Mouse (Mus musculus): ENCODE data around the gene Ucp2. TPM values are rescaled to one million over a fixed set of nuclear protein-coding genes. Genes with fewer than 3 reads are reported as not detected.

The Ucp2 gene
- polyA plus RNA-seq, 1 experiment from 2014 or later = 195 TPM

- Histone ChIP-seq H3K9ac (ENCODE audit: low read length) (no peak overlapping the region), H3K4me2 (ENCODE audit: low read depth, low read length) (no peak overlapping the region), H3K27me3 (ENCODE audit: control insufficient read depth, insufficient read depth, low read length) (no peaks in the 10 kb centered on the region), H3K4me1 (ENCODE audit: control insufficient read depth, insufficient read depth, low read length) (no peaks in the 10 kb centered on the region), H3K36me3 (ENCODE audit: control insufficient read depth, insufficient read depth) (no peaks in the 10 kb centered on the region), H3K9me3 (replicated peaks; ENCODE audit: control insufficient read depth, low read length) (no peaks in the 10 kb centered on the region), H3K27ac (ENCODE audit: low read length) (no peak overlapping the region), H3K4me3 (ENCODE audit: low read length) (no peak overlapping the region)
- 68% methylated on average over 13 of the region's 13 CpGs for WGBS
- no peak for ATAC-seq (replicated peaks; ENCODE audit: extremely low read depth, insufficient read depth, low FRiP score)
These were observed 11.8 kb downstream of the Ucp2 start for GRCm38 (mm10) chr7:100504740-100505487.

GRCm38 (mm10) chr7:100506494-100506893, 13.4 kb downstream of the Ucp2 start:
- no peaks in the 10 kb centered on the region for H3K4me1 ChIP-seq (ENCODE audit: control insufficient read depth, insufficient read depth, low read length)
- H3K4me2 ChIP-seq (ENCODE audit: low read depth, low read length) = no peak overlapping the region
- no peak overlapping the region for H3K4me3 ChIP-seq (ENCODE audit: low read length)
- ATAC-seq (replicated peaks; ENCODE audit: extremely low read depth, insufficient read depth, low FRiP score) = no peak
- no peaks in the 10 kb centered on the region for H3K9me3 ChIP-seq (replicated peaks; ENCODE audit: control insufficient read depth, low read length)
- 65% methylated on average over 4 of the region's 4 CpGs for WGBS
- H3K27me3 ChIP-seq (ENCODE audit: control insufficient read depth, insufficient read depth, low read length) = no peaks in the 10 kb centered on the region
- H3K36me3 ChIP-seq (ENCODE audit: control insufficient read depth, insufficient read depth) = no peaks in the 10 kb centered on the region
- H3K9ac ChIP-seq (ENCODE audit: low read length) = no peak overlapping the region
- no peak overlapping the region for H3K27ac ChIP-seq (ENCODE audit: low read length)

GRCm38 (mm10) chr7:100508670-100509069, 15.5 kb downstream of the Ucp2 start:
- Histone ChIP-seq H3K4me3 (ENCODE audit: low read length) (no peak overlapping the region), H3K4me2 (ENCODE audit: low read depth, low read length) (no peak overlapping the region), H3K9ac (ENCODE audit: low read length) (no peak overlapping the region), H3K9me3 (replicated peaks; ENCODE audit: control insufficient read depth, low read length) (no peaks in the 10 kb centered on the region), H3K27me3 (ENCODE audit: control insufficient read depth, insufficient read depth, low read length) (no peaks in the 10 kb centered on the region; the same call in 1 of the 2 replicates), H3K4me1 (ENCODE audit: control insufficient read depth, insufficient read depth, low read length) (no peaks in the 10 kb centered on the region), H3K27ac (ENCODE audit: low read length) (no peak overlapping the region), H3K36me3 (ENCODE audit: control insufficient read depth, insufficient read depth) (no peaks in the 10 kb centered on the region)
- no peak for ATAC-seq (replicated peaks; ENCODE audit: extremely low read depth, insufficient read depth, low FRiP score)
- WGBS = 51% methylated on average over 3 of the region's 3 CpGs

- H3K9me3 ChIP-seq (replicated peaks; ENCODE audit: control insufficient read depth, low read length) = no peaks in the 10 kb centered on the region
- no peak overlapping the region for H3K27ac ChIP-seq (ENCODE audit: low read length)
- H3K4me2 ChIP-seq (ENCODE audit: low read depth, low read length) = no peak overlapping the region
- no peak overlapping the region for H3K4me3 ChIP-seq (ENCODE audit: low read length)
- H3K9ac ChIP-seq (ENCODE audit: low read length) = no peak overlapping the region
- WGBS = 65% methylated on average over 8 of the region's 8 CpGs
- H3K27me3 ChIP-seq (ENCODE audit: control insufficient read depth, insufficient read depth, low read length) = no peaks in the 10 kb centered on the region; the same call in 1 of the 2 replicates
- no peak for ATAC-seq (replicated peaks; ENCODE audit: extremely low read depth, insufficient read depth, low FRiP score)
- no peaks in the 10 kb centered on the region for H3K36me3 ChIP-seq (ENCODE audit: control insufficient read depth, insufficient read depth)
- H3K4me1 ChIP-seq (ENCODE audit: control insufficient read depth, insufficient read depth, low read length) = no peaks in the 10 kb centered on the region
These were observed 18.5 kb downstream of the Ucp2 start for GRCm38 (mm10) chr7:100511602-100512001.

- ATAC-seq (replicated peaks; ENCODE audit: extremely low read depth, insufficient read depth, low FRiP score) = no peak
These were observed 21.4 kb downstream of the Ucp2 start, which contains the start of gene Dnajb13 for GRCm38 (mm10) chr7:100514573-100514972. Gene Dnajb13 (minus strand): TSS chr7:100514960.

GRCm38 (mm10) chr7:100520204-100520603, 27.1 kb downstream of the Ucp2 start:
- H3K36me3 ChIP-seq (ENCODE audit: control insufficient read depth, insufficient read depth) = no peaks in the 10 kb centered on the region
- no peak overlapping the region for H3K9ac ChIP-seq (ENCODE audit: low read length)
- H3K27ac ChIP-seq (ENCODE audit: low read length) = no peak overlapping the region
- H3K4me3 ChIP-seq (ENCODE audit: low read length) = no peak overlapping the region
- no peaks in the 10 kb centered on the region for H3K9me3 ChIP-seq (replicated peaks; ENCODE audit: control insufficient read depth, low read length)
- 57% methylated on average over 7 of the region's 7 CpGs for WGBS
- ATAC-seq (replicated peaks; ENCODE audit: extremely low read depth, insufficient read depth, low FRiP score) = no peak
- no peaks in the 10 kb centered on the region for H3K27me3 ChIP-seq (ENCODE audit: control insufficient read depth, insufficient read depth, low read length)
- no peak overlapping the region for H3K4me2 ChIP-seq (ENCODE audit: low read depth, low read length)
- H3K4me1 ChIP-seq (ENCODE audit: control insufficient read depth, insufficient read depth, low read length) = no peaks in the 10 kb centered on the region

More at GRCm38 (mm10) chr7:100514573-100514972, 21.4 kb downstream of the Ucp2 start, which contains the start of gene Dnajb13:
- Histone ChIP-seq H3K9ac (ENCODE audit: low read length) (no peak within 1 kb of the TSS), H3K4me3 (ENCODE audit: low read length) (no peak within 1 kb of the TSS), H3K9me3 (replicated peaks; ENCODE audit: control insufficient read depth, low read length) (no peaks in the 10 kb centered on the region), H3K27me3 (ENCODE audit: control insufficient read depth, insufficient read depth, low read length) (no peaks in the 10 kb centered on the region; the same call in 1 of the 2 replicates), H3K4me1 (ENCODE audit: control insufficient read depth, insufficient read depth, low read length) (no peaks in the 10 kb centered on the region), H3K4me2 (ENCODE audit: low read depth, low read length) (no peak within 1 kb of the TSS), H3K36me3 (ENCODE audit: control insufficient read depth, insufficient read depth) (no peaks in the 10 kb centered on the region), H3K27ac (ENCODE audit: low read length) (no peak within 1 kb of the TSS)
- WGBS = 49% methylated on average over 11 of the region's 11 CpGs

- Histone ChIP-seq H3K4me2 (ENCODE audit: low read depth, low read length) (0 out of 2 replicates have a peak overlapping the region, but pooled peaks have one; percentile 30), H3K4me1 (ENCODE audit: control insufficient read depth, insufficient read depth, low read length) (no peaks in the 10 kb centered on the region), H3K4me3 (ENCODE audit: low read length) (no peak overlapping the region), H3K27ac (ENCODE audit: low read length) (no peak overlapping the region), H3K9me3 (replicated peaks; ENCODE audit: control insufficient read depth, low read length) (no peaks in the 10 kb centered on the region), H3K36me3 (ENCODE audit: control insufficient read depth, insufficient read depth) (no peaks in the 10 kb centered on the region), H3K27me3 (ENCODE audit: control insufficient read depth, insufficient read depth, low read length) (no peaks in the 10 kb centered on the region), H3K9ac (ENCODE audit: low read length) (no peak overlapping the region)
- 18% methylated on average over 10 of the region's 10 CpGs for WGBS
- ATAC-seq (replicated peaks; ENCODE audit: extremely low read depth, insufficient read depth, low FRiP score) = no peak; the same call in 1 of the 2 replicates
These were observed 27.6 kb downstream of the Ucp2 start for GRCm38 (mm10) chr7:100520663-100521285.

GRCm38 (mm10) chr7:100522222-100522621, 29.1 kb downstream of the Ucp2 start:
- Histone ChIP-seq H3K27me3 (ENCODE audit: control insufficient read depth, insufficient read depth, low read length) (no peaks in the 10 kb centered on the region), H3K9me3 (replicated peaks; ENCODE audit: control insufficient read depth, low read length) (no peaks in the 10 kb centered on the region), H3K27ac (ENCODE audit: low read length) (no peak overlapping the region), H3K36me3 (ENCODE audit: control insufficient read depth, insufficient read depth) (no peaks in the 10 kb centered on the region), H3K4me2 (ENCODE audit: low read depth, low read length) (no peak overlapping the region), H3K4me1 (ENCODE audit: control insufficient read depth, insufficient read depth, low read length) (no peaks in the 10 kb centered on the region), H3K9ac (ENCODE audit: low read length) (no peak overlapping the region), H3K4me3 (ENCODE audit: low read length) (no peak overlapping the region)
- 65% methylated on average over 3 of the region's 3 CpGs for WGBS
- no peak for ATAC-seq (replicated peaks; ENCODE audit: extremely low read depth, insufficient read depth, low FRiP score)

GRCm38 (mm10) chr7:100524669-100525068, 31.5 kb downstream of the Ucp2 start:
- no peak overlapping the region for H3K4me3 ChIP-seq (ENCODE audit: low read length)
- H3K4me2 ChIP-seq (ENCODE audit: low read depth, low read length) = no peak overlapping the region
- no peak overlapping the region for H3K9ac ChIP-seq (ENCODE audit: low read length)
- H3K36me3 ChIP-seq (ENCODE audit: control insufficient read depth, insufficient read depth) = no peaks in the 10 kb centered on the region
- no peaks in the 10 kb centered on the region for H3K4me1 ChIP-seq (ENCODE audit: control insufficient read depth, insufficient read depth, low read length)
- ATAC-seq (replicated peaks; ENCODE audit: extremely low read depth, insufficient read depth, low FRiP score) = no peak
- H3K9me3 ChIP-seq (replicated peaks; ENCODE audit: control insufficient read depth, low read length) = no peaks in the 10 kb centered on the region
- WGBS = 48% methylated on average over 8 of the region's 8 CpGs
- H3K27ac ChIP-seq (ENCODE audit: low read length) = no peak overlapping the region
- no peaks in the 10 kb centered on the region for H3K27me3 ChIP-seq (ENCODE audit: control insufficient read depth, insufficient read depth, low read length)
